In the genomic region with DNA sequence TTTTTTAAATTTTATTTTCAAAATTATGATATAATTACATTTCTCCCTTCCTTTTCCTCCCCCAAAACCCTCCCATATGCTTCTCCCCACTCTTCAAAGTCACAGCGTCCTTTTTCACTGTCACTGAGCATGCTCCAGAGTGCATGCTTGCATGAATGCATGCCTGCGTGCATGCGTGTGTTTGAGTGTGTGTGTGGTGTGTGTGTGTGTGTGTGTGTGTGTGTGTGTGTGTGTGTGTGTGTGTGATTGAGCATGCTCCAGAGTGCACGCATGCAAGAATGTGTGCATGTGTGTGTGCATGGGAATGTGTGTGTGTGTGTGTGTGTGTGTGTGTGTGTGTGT, we compare ENCODE assay signal across 14 mouse cellular contexts.
DNase-seq lines count a peak whose midpoint lies in the region; ATAC-seq and TF ChIP-seq lines count a peak whose summit lies in the region.
"Had no signal": no experiment of that assay in that cellular context is flagged by ENCODE, and none has a peak within 500 bp of the region (broad histone marks: within the 10 kb centered on the region; RNA-seq: fewer than 3 reads in every experiment).

No protein-coding gene starts in this region.

- H3K79me2 ChIP-seq in heart, adult 2 months (replicated peaks; ENCODE audit: control insufficient read depth, insufficient read depth, low read length) = no peaks in the 10 kb centered on the region

- no peak for TF ChIP-seq CTCF in heart, adult 2 months (IDR thresholded peaks at IDR 0.05)
- TF ChIP-seq CTCF in kidney, postnatal 0 days (IDR thresholded peaks at IDR 0.05; ENCODE audit: low read depth) = no peak

- no peak for ATAC-seq in kidney, postnatal 0 days (replicated peaks; ENCODE audit: low FRiP score, low read depth)
- ATAC-seq in embryonic facial prominence, embryonic 13.5 days (ENCODE audit: insufficient number of reproducible peaks, insufficient read depth, low FRiP score, low TSS enrichment, low read depth) = no peak
- no peak for ATAC-seq in liver, embryonic 16.5 days (ENCODE audit: low read depth)
- ATAC-seq: midbrain, embryonic 16.5 days had no signal

- H3K27ac ChIP-seq in heart, adult 2 months = peak overlapping the region; percentile 84
- H3K27ac ChIP-seq in kidney, postnatal 0 days = no peak overlapping the region
- H3K27ac ChIP-seq in embryonic facial prominence, embryonic 13.5 days = no peak overlapping the region
- H3K27ac ChIP-seq in liver, embryonic 16.5 days (ENCODE audit: low read length) = no peak overlapping the region
- H3K27ac ChIP-seq: left cerebral cortex, adult 2 months; neural tube, embryonic 13.5 days had no signal

- H3K27me3 ChIP-seq in heart, adult 2 months (ENCODE audit: control insufficient read depth, insufficient read depth, low read length) = no peaks in the 10 kb centered on the region
- H3K27me3 ChIP-seq in kidney, postnatal 0 days (ENCODE audit: insufficient read depth, low read length) = no peaks in the 10 kb centered on the region
- no peaks in the 10 kb centered on the region for H3K27me3 ChIP-seq in embryonic facial prominence, embryonic 13.5 days
- no peaks in the 10 kb centered on the region for H3K27me3 ChIP-seq in liver, embryonic 16.5 days (ENCODE audit: control insufficient read depth, insufficient read depth, low read depth, low read length)
- H3K27me3 ChIP-seq: neural tube, embryonic 13.5 days had no signal

- peak overlapping the region; percentile 72 for H3K4me2 ChIP-seq in kidney, postnatal 0 days (ENCODE audit: low read length)
- H3K4me2 ChIP-seq in embryonic facial prominence, embryonic 13.5 days = peak overlapping the region; percentile 59
- H3K4me2 ChIP-seq in liver, embryonic 16.5 days (ENCODE audit: low read depth, low read length) = peak overlapping the region; percentile 41; the same call in 1 of the 2 replicates
- H3K4me2 ChIP-seq: neural tube, embryonic 13.5 days had no signal

- TF ChIP-seq EP300 in heart, adult 2 months (IDR thresholded peaks at IDR 0.05; ENCODE audit: insufficient read depth, low read depth, low read length) = no peak

- no peak for DNase-seq in heart, adult 2 months
- no peak for DNase-seq in heart, postnatal 36 days
- no peak for DNase-seq in kidney, postnatal 0 days (ENCODE audit: low spot score)
- no peak for DNase-seq in kidney, adult 8-10 months
- DNase-seq in embryo, embryonic 10.5 days (ENCODE audit: low spot score) = no peak
- no peak for DNase-seq in cerebellum, postnatal 36 days
- DNase-seq: cerebellum, adult 9-11 months; retina, postnatal 1 day had no signal

- H3K9me3 ChIP-seq in kidney, postnatal 0 days (replicated peaks; ENCODE audit: low read length) = no peaks in the 10 kb centered on the region
- H3K9me3 ChIP-seq in embryonic facial prominence, embryonic 13.5 days = no peaks in the 10 kb centered on the region
- H3K9me3 ChIP-seq in liver, embryonic 16.5 days (replicated peaks; ENCODE audit: control insufficient read depth, low read length) = no peaks in the 10 kb centered on the region
- H3K9me3 ChIP-seq: neural tube, embryonic 13.5 days had no signal

- 0 out of 2 replicates have a peak overlapping the region, but pooled peaks have one; percentile 3 for H3K9ac ChIP-seq in heart, adult 2 months (ENCODE audit: low read depth, low read length)
- H3K9ac ChIP-seq in kidney, postnatal 0 days (ENCODE audit: low read depth, low read length) = no peak overlapping the region
- no peak overlapping the region for H3K9ac ChIP-seq in embryonic facial prominence, embryonic 13.5 days
- H3K9ac ChIP-seq in liver, embryonic 16.5 days (ENCODE audit: low read depth, low read length) = no peak overlapping the region
- H3K9ac ChIP-seq: neural tube, embryonic 13.5 days had no signal

- 40% methylated on average over 4 of the region's 4 CpGs for WGBS in heart, adult 2 months
- 51% methylated on average over 4 of the region's 4 CpGs for WGBS in kidney, postnatal 0 days
- WGBS in embryonic facial prominence, embryonic 13.5 days = 54% methylated on average over 4 of the region's 4 CpGs
- WGBS in liver, embryonic 16.5 days (ENCODE audit: insufficient replicate concordance) = 69% methylated on average over 4 of the region's 4 CpGs

- no peak for TF ChIP-seq POLR2A in heart, adult 2 months (IDR thresholded peaks at IDR 0.05; ENCODE audit: insufficient read depth, low read depth, low read length)

- H3K36me3 ChIP-seq in heart, adult 2 months (ENCODE audit: control insufficient read depth, insufficient read depth, low read length) = no peaks in the 10 kb centered on the region
- H3K36me3 ChIP-seq in kidney, postnatal 0 days (ENCODE audit: insufficient read depth, low read length) = no peaks in the 10 kb centered on the region
- H3K36me3 ChIP-seq in embryonic facial prominence, embryonic 13.5 days = no peaks in the 10 kb centered on the region
- no peaks in the 10 kb centered on the region for H3K36me3 ChIP-seq in liver, embryonic 16.5 days (ENCODE audit: control insufficient read depth, insufficient read depth)
- H3K36me3 ChIP-seq: G1E; neural tube, embryonic 13.5 days had no signal

- intact Hi-C loops in heart, adult 2 months (cut with DNase I) = loop anchor here (5.0 to 10.0 kb wide), 2 partner anchors 101 to 258 kb away; a partner anchor contains a TSS
- intact Hi-C loops in heart, postnatal 36 days (cut with DNase I) = loop anchor here (5.0 kb wide), 1 partner anchor 103 kb away; a partner anchor contains a TSS

- peak overlapping the region; percentile 61 for H3K4me3 ChIP-seq in heart, adult 2 months
- peak overlapping the region; percentile 50 for H3K4me3 ChIP-seq in kidney, postnatal 0 days (replicated peaks; ENCODE audit: low read depth, low read length)
- H3K4me3 ChIP-seq in embryonic facial prominence, embryonic 13.5 days = peak overlapping the region; percentile 41
- H3K4me3 ChIP-seq in liver, embryonic 16.5 days (ENCODE audit: low read depth, low read length) = no peak overlapping the region
- H3K4me3 ChIP-seq: neural tube, embryonic 13.5 days had no signal

- peaks cover 2% of the 10 kb centered on the region for H3K4me1 ChIP-seq in heart, adult 2 months (ENCODE audit: control insufficient read depth, insufficient read depth, low read length)
- H3K4me1 ChIP-seq in kidney, postnatal 0 days (replicated peaks; ENCODE audit: insufficient read depth, low read length) = no peaks in the 10 kb centered on the region
- H3K4me1 ChIP-seq in embryonic facial prominence, embryonic 13.5 days = no peaks in the 10 kb centered on the region
- no peaks in the 10 kb centered on the region for H3K4me1 ChIP-seq in liver, embryonic 16.5 days (ENCODE audit: control insufficient read depth, low read depth, low read length)
- H3K4me1 ChIP-seq: neural tube, embryonic 13.5 days had no signal
